Mouse (Mus musculus): Measurements from ENCODE around the gene Hoxa3. TPM values are rescaled to one million over a fixed set of nuclear protein-coding genes. Genes with fewer than 3 reads are reported as not detected.

Gene Hoxa3
- polyA plus RNA-seq, 1 experiment from 2014 or later: 13.7 TPM

GRCm38 (mm10) chr6:52219234-52219942, 6.3 kb upstream of the Hoxa3 start:
- H3K4me3 ChIP-seq: no peak overlapping the region
- H3K36me3 ChIP-seq: no peaks in the 10 kb centered on the region
- peaks cover 100% of the 10 kb centered on the region for H3K27me3 ChIP-seq
- no peak overlapping the region for H3K27ac ChIP-seq
- no peak for ATAC-seq (ENCODE audit: low FRiP score)
- H3K9me3 ChIP-seq (replicated peaks): no peaks in the 10 kb centered on the region
- 16% methylated on average over 9 of the region's 9 CpGs for WGBS
- peaks cover 17% of the 10 kb centered on the region for H3K4me1 ChIP-seq
- H3K9ac ChIP-seq: no peak overlapping the region
- no peak overlapping the region for H3K4me2 ChIP-seq (replicated peaks)

GRCm38 (mm10) chr6:52218643-52219215, 5.6 kb upstream of the Hoxa3 start:
- no peak overlapping the region for H3K4me2 ChIP-seq (replicated peaks)
- no peak overlapping the region for H3K9ac ChIP-seq
- 9% methylated on average over 14 of the region's 14 CpGs for WGBS
- ATAC-seq (ENCODE audit: low FRiP score): no peak
- H3K4me1 ChIP-seq: peaks cover 17% of the 10 kb centered on the region
- H3K9me3 ChIP-seq (replicated peaks): no peaks in the 10 kb centered on the region
- H3K36me3 ChIP-seq: no peaks in the 10 kb centered on the region
- H3K27ac ChIP-seq: no peak overlapping the region
- H3K27me3 ChIP-seq: peaks cover 100% of the 10 kb centered on the region
- H3K4me3 ChIP-seq: no peak overlapping the region

- Histone ChIP-seq H3K4me3 (peak overlapping the region; percentile 28; the same call in 1 of the 2 replicates), H3K9ac (no peak overlapping the region), H3K27me3 (peaks cover 100% of the 10 kb centered on the region), H3K4me1 (peaks cover 18% of the 10 kb centered on the region), H3K4me2 (replicated peaks) (0 out of 2 replicates have a peak overlapping the region, but pooled peaks have one; percentile 47), H3K27ac (no peak overlapping the region), H3K36me3 (no peaks in the 10 kb centered on the region), H3K9me3 (replicated peaks) (no peaks in the 10 kb centered on the region)
- no peak for ATAC-seq (ENCODE audit: low FRiP score)
- WGBS: 5% methylated on average over 23 of the region's 23 CpGs
Measured at GRCm38 (mm10) chr6:52217895-52218642, 4.9 kb upstream of the Hoxa3 start.

- ATAC-seq (ENCODE audit: low FRiP score): peak; percentile 57; the same call in 1 of the 2 replicates
- no peak overlapping the region for H3K9ac ChIP-seq
- peak overlapping the region; percentile 28 for H3K4me3 ChIP-seq
- H3K9me3 ChIP-seq (replicated peaks): no peaks in the 10 kb centered on the region
- WGBS: under 1% methylated on average over 25 of the region's 25 CpGs
- no peaks in the 10 kb centered on the region for H3K36me3 ChIP-seq
- H3K4me1 ChIP-seq: peaks cover 20% of the 10 kb centered on the region
- peaks cover 100% of the 10 kb centered on the region for H3K27me3 ChIP-seq
- peak overlapping the region; percentile 47 for H3K4me2 ChIP-seq (replicated peaks)
- no peak overlapping the region for H3K27ac ChIP-seq
Measured at GRCm38 (mm10) chr6:52217459-52217768, 4.3 kb upstream of the Hoxa3 start.

- Histone ChIP-seq H3K4me2 (replicated peaks) (peak overlapping the region; percentile 47), H3K9me3 (replicated peaks) (no peaks in the 10 kb centered on the region), H3K27me3 (peaks cover 100% of the 10 kb centered on the region), H3K4me3 (peak overlapping the region; percentile 28), H3K36me3 (no peaks in the 10 kb centered on the region), H3K4me1 (peaks cover 20% of the 10 kb centered on the region), H3K9ac (no peak overlapping the region), H3K27ac (no peak overlapping the region)
- 3% methylated on average over 60 of the region's 60 CpGs for WGBS
- no peak for ATAC-seq (ENCODE audit: low FRiP score)
Measured at GRCm38 (mm10) chr6:52216691-52217458, 3.7 kb upstream of the Hoxa3 start.

GRCm38 (mm10) chr6:52215771-52216535, 2.8 kb upstream of the Hoxa3 start:
- Histone ChIP-seq H3K9ac (no peak overlapping the region), H3K4me1 (peaks cover 16% of the 10 kb centered on the region), H3K9me3 (replicated peaks) (no peaks in the 10 kb centered on the region), H3K4me2 (replicated peaks) (no peak overlapping the region), H3K27ac (no peak overlapping the region), H3K27me3 (peaks cover 100% of the 10 kb centered on the region), H3K36me3 (no peaks in the 10 kb centered on the region), H3K4me3 (no peak overlapping the region)
- no peak for ATAC-seq (ENCODE audit: low FRiP score)
- WGBS: 2% methylated on average over 30 of the region's 30 CpGs

- Histone ChIP-seq H3K9me3 (replicated peaks) (no peaks in the 10 kb centered on the region), H3K9ac (no peak overlapping the region), H3K4me1 (peaks cover 16% of the 10 kb centered on the region), H3K4me2 (replicated peaks) (no peak overlapping the region), H3K36me3 (no peaks in the 10 kb centered on the region), H3K27ac (no peak overlapping the region), H3K4me3 (no peak overlapping the region), H3K27me3 (peaks cover 98% of the 10 kb centered on the region)
- 7% methylated on average over 3 of the region's 3 CpGs for WGBS
- no peak for ATAC-seq (ENCODE audit: low FRiP score)
Measured at GRCm38 (mm10) chr6:52215070-52215469, 1.9 kb upstream of the Hoxa3 start.

GRCm38 (mm10) chr6:52214271-52214670, 1.1 kb upstream of the Hoxa3 start:
- H3K4me1 ChIP-seq: peaks cover 16% of the 10 kb centered on the region
- H3K9ac ChIP-seq: no peak overlapping the region
- no peak overlapping the region for H3K4me2 ChIP-seq (replicated peaks)
- H3K4me3 ChIP-seq: no peak overlapping the region
- no peaks in the 10 kb centered on the region for H3K9me3 ChIP-seq (replicated peaks)
- ATAC-seq (ENCODE audit: low FRiP score): no peak
- no peaks in the 10 kb centered on the region for H3K36me3 ChIP-seq
- H3K27me3 ChIP-seq: peaks cover 98% of the 10 kb centered on the region
- WGBS: 8% methylated on average over 5 of the region's 5 CpGs
- no peak overlapping the region for H3K27ac ChIP-seq

GRCm38 (mm10) chr6:52212556-52213118, 499 bp downstream of the Hoxa3 start:
- H3K27me3 ChIP-seq: peaks cover 98% of the 10 kb centered on the region
- no peaks in the 10 kb centered on the region for H3K9me3 ChIP-seq (replicated peaks)
- no peak overlapping the region for H3K9ac ChIP-seq
- H3K4me1 ChIP-seq: peaks cover 20% of the 10 kb centered on the region
- peak overlapping the region; percentile 10; the same call in 1 of the 2 replicates for H3K4me3 ChIP-seq
- H3K36me3 ChIP-seq: no peaks in the 10 kb centered on the region
- H3K4me2 ChIP-seq (replicated peaks): 0 out of 2 replicates have a peak overlapping the region, but pooled peaks have one; percentile 13
- no peak for ATAC-seq (ENCODE audit: low FRiP score)
- no peak overlapping the region for H3K27ac ChIP-seq
- WGBS: 2% methylated on average over 22 of the region's 22 CpGs

GRCm38 (mm10) chr6:52211961-52212360, 1.2 kb downstream of the Hoxa3 start:
- Histone ChIP-seq H3K36me3 (no peaks in the 10 kb centered on the region), H3K4me2 (replicated peaks) (peak overlapping the region; percentile 8), H3K4me1 (peaks cover 15% of the 10 kb centered on the region), H3K9ac (no peak overlapping the region), H3K4me3 (peak overlapping the region; percentile 7; the same call in 1 of the 2 replicates), H3K27me3 (peaks cover 98% of the 10 kb centered on the region), H3K9me3 (replicated peaks) (no peaks in the 10 kb centered on the region), H3K27ac (no peak overlapping the region)
- ATAC-seq (ENCODE audit: low FRiP score): no peak
- WGBS: 4% methylated on average over 13 of the region's 13 CpGs

All from hindbrain, embryonic 12.5 days (tissue).